ENCODE assay signal across 15 mouse cellular contexts in genomic region chr2:127520123-127520522, GRCm38 (mm10). TPM values are rescaled to one million over a fixed set of nuclear protein-coding genes. Genes with fewer than 3 reads are reported as not detected.
DNase-seq lines count a peak whose midpoint lies in the region; ATAC-seq and TF ChIP-seq lines count a peak whose summit lies in the region.
"Had no signal": no experiment of that assay in that cellular context is flagged by ENCODE, and none has a peak within 500 bp of the region (broad histone marks: within the 10 kb centered on the region; RNA-seq: fewer than 3 reads in every experiment).

No protein-coding gene starts in this region.

- no peaks in the 10 kb centered on the region for H3K27me3 ChIP-seq in stomach, embryonic 14.5 days (ENCODE audit: control insufficient read depth, insufficient read depth, low read length)
- H3K27me3 ChIP-seq in stomach, postnatal 0 days (ENCODE audit: control insufficient read depth, insufficient read depth, low read length): no peaks in the 10 kb centered on the region
- no peaks in the 10 kb centered on the region for H3K27me3 ChIP-seq in hindbrain, embryonic 16.5 days (replicated peaks; ENCODE audit: control insufficient read depth, insufficient read depth, low read length)
- H3K27me3 ChIP-seq in stomach, embryonic 15.5 days (replicated peaks): no peaks in the 10 kb centered on the region

- peak; percentile 69 for DNase-seq in cerebellum, adult 9-10 months
- no peak for DNase-seq in cerebellum, postnatal 36 days
- no peak for DNase-seq in stomach, postnatal 0 days (ENCODE audit: low spot score)
- no peak for DNase-seq in lung, postnatal 36 days
- no peak for DNase-seq in kidney, postnatal 25 days
- DNase-seq: adrenal gland, postnatal 25 days; B cell, adult 2 months; heart, postnatal 4 days; liver, postnatal 0 days; right cerebral cortex, postnatal 25 days had no signal

- no peaks in the 10 kb centered on the region for H3K9me3 ChIP-seq in stomach, embryonic 14.5 days (ENCODE audit: control insufficient read depth, low read depth, low read length)
- H3K9me3 ChIP-seq in stomach, postnatal 0 days (ENCODE audit: control insufficient read depth, low read length): no peaks in the 10 kb centered on the region
- no peaks in the 10 kb centered on the region for H3K9me3 ChIP-seq in hindbrain, embryonic 16.5 days (ENCODE audit: control insufficient read depth, low read length)
- H3K9me3 ChIP-seq in stomach, embryonic 15.5 days: no peaks in the 10 kb centered on the region
- H3K9me3 ChIP-seq: limb, embryonic 12.5 days; megakaryocyte, embryonic 14.5 days had no signal

- no peaks in the 10 kb centered on the region for H3K36me3 ChIP-seq in stomach, embryonic 14.5 days (ENCODE audit: control insufficient read depth, insufficient read depth, low read length)
- no peaks in the 10 kb centered on the region for H3K36me3 ChIP-seq in stomach, postnatal 0 days (ENCODE audit: control insufficient read depth, insufficient read depth, low read length)
- H3K36me3 ChIP-seq in hindbrain, embryonic 16.5 days (ENCODE audit: control insufficient read depth, insufficient read depth, low read length): no peaks in the 10 kb centered on the region
- H3K36me3 ChIP-seq in stomach, embryonic 15.5 days: no peaks in the 10 kb centered on the region
- H3K36me3 ChIP-seq: limb, embryonic 12.5 days had no signal

- peak overlapping the region; percentile 47; the same call in 1 of the 2 replicates for H3K4me2 ChIP-seq in stomach, embryonic 14.5 days (replicated peaks; ENCODE audit: low read depth, low read length)
- no peak overlapping the region for H3K4me2 ChIP-seq in stomach, postnatal 0 days (replicated peaks; ENCODE audit: low read depth)
- peak overlapping the region; percentile 76 for H3K4me2 ChIP-seq in hindbrain, embryonic 16.5 days (ENCODE audit: low read length)
- H3K4me2 ChIP-seq in stomach, embryonic 15.5 days: 0 out of 2 replicates have a peak overlapping the region, but pooled peaks have one; percentile 59

- ATAC-seq in stomach, embryonic 14.5 days (ENCODE audit: insufficient number of reproducible peaks, insufficient read depth, low FRiP score, low read depth): no peak
- no peak for ATAC-seq in stomach, postnatal 0 days (ENCODE audit: low FRiP score, low TSS enrichment)
- ATAC-seq in hindbrain, embryonic 16.5 days: no peak
- no peak for ATAC-seq in stomach, embryonic 15.5 days (ENCODE audit: insufficient read depth, low FRiP score, low read depth)
- ATAC-seq: liver, postnatal 0 days had no signal

- no peak overlapping the region for H3K9ac ChIP-seq in stomach, embryonic 14.5 days (replicated peaks; ENCODE audit: low read depth, low read length)
- H3K9ac ChIP-seq in stomach, postnatal 0 days (ENCODE audit: low read length): no peak overlapping the region
- no peak overlapping the region; the same call in none of the 2 replicates for H3K9ac ChIP-seq in hindbrain, embryonic 16.5 days (ENCODE audit: low read depth, low read length)
- no peak overlapping the region for H3K9ac ChIP-seq in stomach, embryonic 15.5 days
- H3K9ac ChIP-seq: limb, embryonic 12.5 days; liver, postnatal 0 days had no signal

- H3K27ac ChIP-seq in stomach, embryonic 14.5 days (ENCODE audit: low read length): no peak overlapping the region
- no peak overlapping the region for H3K27ac ChIP-seq in stomach, postnatal 0 days (replicated peaks)
- no peak overlapping the region for H3K27ac ChIP-seq in hindbrain, embryonic 16.5 days (ENCODE audit: low read depth, low read length)
- H3K27ac ChIP-seq in stomach, embryonic 15.5 days: no peak overlapping the region
- H3K27ac ChIP-seq: limb, embryonic 12.5 days had no signal

- TF ChIP-seq EP300 in stomach, postnatal 0 days (optimal IDR thresholded peaks at IDR 0.05): no peak

- peaks cover 12% of the 10 kb centered on the region; the same call in 1 of the 2 replicates for H3K4me1 ChIP-seq in stomach, embryonic 14.5 days (ENCODE audit: control insufficient read depth, insufficient read depth, low read length)
- H3K4me1 ChIP-seq in stomach, postnatal 0 days (replicated peaks; ENCODE audit: control insufficient read depth, insufficient read depth): no peaks in the 10 kb centered on the region; the same call in 1 of the 2 replicates
- H3K4me1 ChIP-seq in hindbrain, embryonic 16.5 days (ENCODE audit: control insufficient read depth, insufficient read depth, low read depth, low read length): peaks cover 36% of the 10 kb centered on the region
- peaks cover 14% of the 10 kb centered on the region for H3K4me1 ChIP-seq in stomach, embryonic 15.5 days

- no peak for TF ChIP-seq CTCF in stomach, postnatal 0 days (IDR thresholded peaks at IDR 0.05; ENCODE audit: low read depth)

- H3K4me3 ChIP-seq in stomach, embryonic 14.5 days (ENCODE audit: low read depth, low read length): no peak overlapping the region
- H3K4me3 ChIP-seq in stomach, postnatal 0 days (ENCODE audit: low read depth, low read length): no peak overlapping the region
- H3K4me3 ChIP-seq in hindbrain, embryonic 16.5 days (ENCODE audit: low read length): peak overlapping the region; percentile 46
- H3K4me3 ChIP-seq in stomach, embryonic 15.5 days (replicated peaks): no peak overlapping the region
- H3K4me3 ChIP-seq: megakaryocyte, embryonic 14.5 days had no signal

RNA-seq across cellular contexts. Expression of gene Kcnip3, which starts 1.8 kb away (rescaled TPM):
- polyA plus RNA-seq in stomach, embryonic 14.5 days (2014; fragmentation: Nextera tagmentation; extraction: Ambion mirVana): 6.3 and 6.9 TPM in 2 replicates
- polyA plus RNA-seq in stomach, postnatal 0 days (2015; fragmentation: Nextera tagmentation; extraction: Ambion mirVana): 1.2 TPM in 2 replicates
- 15.4 and 20.0 TPM in 2 replicates for polyA plus RNA-seq in hindbrain, embryonic 16.5 days (2015; fragmentation: Nextera tagmentation; extraction: Ambion mirVana)
- 2.5 and 3.0 TPM in 2 replicates for polyA plus RNA-seq in stomach, embryonic 15.5 days (2015; fragmentation: Nextera tagmentation; extraction: Ambion mirVana)

RNA-seq across cellular contexts. Expression of gene Prom2, which starts 21.1 kb away (rescaled TPM):
- polyA plus RNA-seq in stomach, embryonic 14.5 days (2014; fragmentation: Nextera tagmentation; extraction: Ambion mirVana): 12.1 and 14.1 TPM in 2 replicates
- polyA plus RNA-seq in stomach, postnatal 0 days (2015; fragmentation: Nextera tagmentation; extraction: Ambion mirVana): 17.2 and 20.5 TPM in 2 replicates
- 0.05 and 0.06 TPM in 2 replicates for polyA plus RNA-seq in hindbrain, embryonic 16.5 days (2015; fragmentation: Nextera tagmentation; extraction: Ambion mirVana)
- 10.4 and 11.4 TPM in 2 replicates for polyA plus RNA-seq in stomach, embryonic 15.5 days (2015; fragmentation: Nextera tagmentation; extraction: Ambion mirVana)
- polyA plus RNA-seq: liver, postnatal 0 days had no signal

Comparison
In these comparisons a context has a peak if more than half of its experiments do, and no peak if none do; other contexts are left out.
1. RNA of gene Prom2, which starts 21.1 kb away (polyA plus RNA-seq): 17.2 to 20.5 TPM in stomach, postnatal 0 days, 12.1 to 14.1 TPM in stomach, embryonic 14.5 days and 10.4 to 11.4 TPM in stomach, embryonic 15.5 days; 0.05 to 0.06 TPM in hindbrain, embryonic 16.5 days; every median in the first group is over 10 times any median in the second.